Mouse (Mus musculus): ENCODE measurements around the gene Prss54. TPM values are rescaled to one million over a fixed set of nuclear protein-coding genes. Genes with fewer than 3 reads are reported as not detected.

Gene Prss54
- polyA plus RNA-seq, 1 experiment from 2014 or later, result not detected

- WGBS, result 82% methylated on average over 3 of the region's 3 CpGs
- no peak overlapping the region for H3K4me3 ChIP-seq (ENCODE audit: low read length)
- no peaks in the 10 kb centered on the region for H3K9me3 ChIP-seq (ENCODE audit: control insufficient read depth, low read length)
- ATAC-seq (ENCODE audit: low FRiP score, low TSS enrichment), result no peak
- H3K27ac ChIP-seq (ENCODE audit: low read depth, low read length), result no peak overlapping the region
- H3K4me1 ChIP-seq (ENCODE audit: control insufficient read depth, insufficient read depth, low read length), result no peaks in the 10 kb centered on the region
- no peaks in the 10 kb centered on the region for H3K27me3 ChIP-seq (ENCODE audit: control insufficient read depth, insufficient read depth, low read length)
- no peak overlapping the region for H3K4me2 ChIP-seq (replicated peaks; ENCODE audit: low read depth, low read length)
- no peak overlapping the region for H3K9ac ChIP-seq (ENCODE audit: low read depth, low read length)
- no peaks in the 10 kb centered on the region for H3K36me3 ChIP-seq (ENCODE audit: control insufficient read depth, insufficient read depth, low read length)
Observed at GRCm38 (mm10) chr8:95543065-95543464, 33.1 kb downstream of the Prss54 start.

- 90% methylated on average over 6 of the region's 6 CpGs for WGBS
- no peak for ATAC-seq (ENCODE audit: low FRiP score, low TSS enrichment)
- no peak overlapping the region for H3K9ac ChIP-seq (ENCODE audit: low read depth, low read length)
- H3K4me2 ChIP-seq (replicated peaks; ENCODE audit: low read depth, low read length), result no peak overlapping the region
- H3K36me3 ChIP-seq (ENCODE audit: control insufficient read depth, insufficient read depth, low read length), result no peaks in the 10 kb centered on the region
- H3K27me3 ChIP-seq (ENCODE audit: control insufficient read depth, insufficient read depth, low read length), result no peaks in the 10 kb centered on the region
- H3K27ac ChIP-seq (ENCODE audit: low read depth, low read length), result no peak overlapping the region
- H3K4me1 ChIP-seq (ENCODE audit: control insufficient read depth, insufficient read depth, low read length), result no peaks in the 10 kb centered on the region
- no peaks in the 10 kb centered on the region for H3K9me3 ChIP-seq (ENCODE audit: control insufficient read depth, low read length)
- no peak overlapping the region for H3K4me3 ChIP-seq (ENCODE audit: low read length)
Observed at GRCm38 (mm10) chr8:95542191-95542590, 33.9 kb downstream of the Prss54 start.

GRCm38 (mm10) chr8:95539487-95539886, 36.7 kb downstream of the Prss54 start:
- Histone ChIP-seq H3K4me1 (ENCODE audit: control insufficient read depth, insufficient read depth, low read length) (no peaks in the 10 kb centered on the region), H3K9me3 (ENCODE audit: control insufficient read depth, low read length) (no peaks in the 10 kb centered on the region), H3K27me3 (ENCODE audit: control insufficient read depth, insufficient read depth, low read length) (no peaks in the 10 kb centered on the region), H3K4me2 (replicated peaks; ENCODE audit: low read depth, low read length) (no peak overlapping the region), H3K27ac (ENCODE audit: low read depth, low read length) (no peak overlapping the region), H3K4me3 (ENCODE audit: low read length) (no peak overlapping the region), H3K9ac (ENCODE audit: low read depth, low read length) (no peak overlapping the region), H3K36me3 (ENCODE audit: control insufficient read depth, insufficient read depth, low read length) (no peaks in the 10 kb centered on the region)
- no peak for ATAC-seq (ENCODE audit: low FRiP score, low TSS enrichment)
- WGBS, result 69% methylated on average over 5 of the region's 5 CpGs

- WGBS, result 7% methylated on average over 33 of the region's 33 CpGs
- H3K4me2 ChIP-seq (replicated peaks; ENCODE audit: low read depth, low read length), result peak within 1 kb of the TSS; percentile 69
- peak; percentile 91 for ATAC-seq (ENCODE audit: low FRiP score, low TSS enrichment)
- no peaks in the 10 kb centered on the region for H3K27me3 ChIP-seq (ENCODE audit: control insufficient read depth, insufficient read depth, low read length)
- no peaks in the 10 kb centered on the region for H3K36me3 ChIP-seq (ENCODE audit: control insufficient read depth, insufficient read depth, low read length)
- H3K4me1 ChIP-seq (ENCODE audit: control insufficient read depth, insufficient read depth, low read length), result no peaks in the 10 kb centered on the region
- peak within 1 kb of the TSS; percentile 41 for H3K4me3 ChIP-seq (ENCODE audit: low read length)
- no peaks in the 10 kb centered on the region for H3K9me3 ChIP-seq (ENCODE audit: control insufficient read depth, low read length)
- peak within 1 kb of the TSS; percentile 32; the same call in 1 of the 2 replicates for H3K9ac ChIP-seq (ENCODE audit: low read depth, low read length)
- no peak within 1 kb of the TSS for H3K27ac ChIP-seq (ENCODE audit: low read depth, low read length)
Observed at GRCm38 (mm10) chr8:95533584-95534387, 42.4 kb downstream of the Prss54 start, which contains the start of gene Ccdc113. TSS of gene Ccdc113 (plus strand) at chr8:95534085.

GRCm38 (mm10) chr8:95532206-95532605, 43.9 kb downstream of the Prss54 start:
- Histone ChIP-seq H3K4me2 (replicated peaks; ENCODE audit: low read depth, low read length) (no peak overlapping the region), H3K27me3 (ENCODE audit: control insufficient read depth, insufficient read depth, low read length) (no peaks in the 10 kb centered on the region), H3K27ac (ENCODE audit: low read depth, low read length) (no peak overlapping the region), H3K4me3 (ENCODE audit: low read length) (no peak overlapping the region), H3K36me3 (ENCODE audit: control insufficient read depth, insufficient read depth, low read length) (no peaks in the 10 kb centered on the region), H3K9ac (ENCODE audit: low read depth, low read length) (no peak overlapping the region), H3K9me3 (ENCODE audit: control insufficient read depth, low read length) (no peaks in the 10 kb centered on the region), H3K4me1 (ENCODE audit: control insufficient read depth, insufficient read depth, low read length) (no peaks in the 10 kb centered on the region)
- WGBS, result 76% methylated on average over 4 of the region's 4 CpGs
- ATAC-seq (ENCODE audit: low FRiP score, low TSS enrichment), result no peak

GRCm38 (mm10) chr8:95528750-95529310, 47.3 kb downstream of the Prss54 start:
- no peak for ATAC-seq (ENCODE audit: low FRiP score, low TSS enrichment)
- no peak overlapping the region for H3K27ac ChIP-seq (ENCODE audit: low read depth, low read length)
- no peaks in the 10 kb centered on the region for H3K4me1 ChIP-seq (ENCODE audit: control insufficient read depth, insufficient read depth, low read length)
- no peak overlapping the region for H3K4me2 ChIP-seq (replicated peaks; ENCODE audit: low read depth, low read length)
- no peaks in the 10 kb centered on the region for H3K9me3 ChIP-seq (ENCODE audit: control insufficient read depth, low read length)
- no peaks in the 10 kb centered on the region for H3K36me3 ChIP-seq (ENCODE audit: control insufficient read depth, insufficient read depth, low read length)
- WGBS, result 73% methylated on average over 9 of the region's 9 CpGs
- H3K27me3 ChIP-seq (ENCODE audit: control insufficient read depth, insufficient read depth, low read length), result no peaks in the 10 kb centered on the region
- H3K9ac ChIP-seq (ENCODE audit: low read depth, low read length), result no peak overlapping the region
- no peak overlapping the region for H3K4me3 ChIP-seq (ENCODE audit: low read length)

- H3K9me3 ChIP-seq (ENCODE audit: control insufficient read depth, low read length), result no peaks in the 10 kb centered on the region
Observed at GRCm38 (mm10) chr8:95528194-95528593, 47.9 kb downstream of the Prss54 start.

GRCm38 (mm10) chr8:95523991-95524390, 52.1 kb downstream of the Prss54 start:
- H3K4me1 ChIP-seq (ENCODE audit: control insufficient read depth, insufficient read depth, low read length), result no peaks in the 10 kb centered on the region
- no peak for ATAC-seq (ENCODE audit: low FRiP score, low TSS enrichment)
- H3K4me3 ChIP-seq (ENCODE audit: low read length), result no peak overlapping the region

More at GRCm38 (mm10) chr8:95528194-95528593, 47.9 kb downstream of the Prss54 start:
- Histone ChIP-seq H3K36me3 (ENCODE audit: control insufficient read depth, insufficient read depth, low read length) (no peaks in the 10 kb centered on the region), H3K27ac (ENCODE audit: low read depth, low read length) (no peak overlapping the region), H3K4me3 (ENCODE audit: low read length) (no peak overlapping the region), H3K4me1 (ENCODE audit: control insufficient read depth, insufficient read depth, low read length) (no peaks in the 10 kb centered on the region), H3K4me2 (replicated peaks; ENCODE audit: low read depth, low read length) (no peak overlapping the region), H3K9ac (ENCODE audit: low read depth, low read length) (no peak overlapping the region), H3K27me3 (ENCODE audit: control insufficient read depth, insufficient read depth, low read length) (no peaks in the 10 kb centered on the region)
- ATAC-seq (ENCODE audit: low FRiP score, low TSS enrichment), result no peak
- WGBS, result 90% methylated on average over 10 of the region's 10 CpGs

GRCm38 (mm10) chr8:95516928-95517327, 59.2 kb downstream of the Prss54 start:
- Histone ChIP-seq H3K36me3 (ENCODE audit: control insufficient read depth, insufficient read depth, low read length) (no peaks in the 10 kb centered on the region), H3K27me3 (ENCODE audit: control insufficient read depth, insufficient read depth, low read length) (no peaks in the 10 kb centered on the region), H3K4me2 (replicated peaks; ENCODE audit: low read depth, low read length) (no peak overlapping the region), H3K27ac (ENCODE audit: low read depth, low read length) (no peak overlapping the region), H3K4me1 (ENCODE audit: control insufficient read depth, insufficient read depth, low read length) (no peaks in the 10 kb centered on the region), H3K4me3 (ENCODE audit: low read length) (no peak overlapping the region), H3K9me3 (ENCODE audit: control insufficient read depth, low read length) (no peaks in the 10 kb centered on the region), H3K9ac (ENCODE audit: low read depth, low read length) (no peak overlapping the region)
- 92% methylated on average over 6 of the region's 6 CpGs for WGBS
- no peak for ATAC-seq (ENCODE audit: low FRiP score, low TSS enrichment)

More at GRCm38 (mm10) chr8:95523991-95524390, 52.1 kb downstream of the Prss54 start:
- Histone ChIP-seq H3K36me3 (ENCODE audit: control insufficient read depth, insufficient read depth, low read length) (no peaks in the 10 kb centered on the region), H3K27ac (ENCODE audit: low read depth, low read length) (no peak overlapping the region), H3K9me3 (ENCODE audit: control insufficient read depth, low read length) (no peaks in the 10 kb centered on the region), H3K27me3 (ENCODE audit: control insufficient read depth, insufficient read depth, low read length) (no peaks in the 10 kb centered on the region), H3K4me2 (replicated peaks; ENCODE audit: low read depth, low read length) (no peak overlapping the region), H3K9ac (ENCODE audit: low read depth, low read length) (no peak overlapping the region)
- WGBS, result 91% methylated on average over 4 of the region's 4 CpGs

Measured in kidney, embryonic 14.5 days (tissue).